Mouse (Mus musculus) embryonic facial prominence, embryonic 11.5 days (tissue): ENCODE results near the gene Cdk17. TPM values are rescaled to one million over a fixed set of nuclear protein-coding genes. Genes with fewer than 3 reads are reported as not detected.
A peak's percentile ranks its signal among the peaks of the same experiment; 100 is the strongest.

Source experiments
- ATAC-seq: fragments of 200-750 bp; cut with Nextera tagmentation; replicated peaks from 2 replicates; pipeline ENCODE4 v1.8.0; 2017; ENCODE audit warnings: low read depth; ENCODE audit not compliant: insufficient number of reproducible peaks, low FRiP score, low TSS enrichment
- DNase-seq: peaks from one replicate; pipeline ENCODE4 v3.0.0-alpha.2; 2015; ENCODE audit warnings: low spot score
- H3K27ac ChIP-seq: fragments of 300-500 bp; sonication (generic); replicated peaks from 2 replicates; pipeline ENCODE4 v1.5.1; 2014; ENCODE audit warnings: mild to moderate bottlenecking, low read depth, low read length, control low read depth
- H3K27me3 ChIP-seq: fragments of 300-500 bp; sonication (generic); 2 replicates; pipeline ENCODE4 v1.6.1; 2014; ENCODE audit warnings: mild to moderate bottlenecking, low read length, moderate library complexity, mixed read lengths; ENCODE audit not compliant: control insufficient read depth, insufficient read depth
- H3K36me3 ChIP-seq: fragments of 300-500 bp; sonication (generic); replicated peaks from 2 replicates; pipeline ENCODE4 v1.6.1; 2014; ENCODE audit warnings: low read depth, mild to moderate bottlenecking, low read length, moderate library complexity, mixed read lengths; ENCODE audit not compliant: control insufficient read depth, insufficient read depth
- H3K4me1 ChIP-seq: fragments of 300-500 bp; sonication (generic); 2 replicates; pipeline ENCODE4 v1.6.1; 2014; ENCODE audit warnings: low read length, mixed read lengths; ENCODE audit not compliant: control insufficient read depth, insufficient read depth
- H3K4me2 ChIP-seq: fragments of 300-500 bp; sonication (generic); 2 replicates; pipeline ENCODE4 v1.6.1; 2014; ENCODE audit warnings: low read depth, mild to moderate bottlenecking, control low read depth, low read length, moderate library complexity
- H3K4me3 ChIP-seq: fragments of 300-500 bp; sonication (generic); 2 replicates; pipeline ENCODE4 v1.5.1; 2014; ENCODE audit warnings: low read depth, low read length, control low read depth
- H3K9ac ChIP-seq: fragments of 300-500 bp; sonication (generic); replicated peaks from 2 replicates; pipeline ENCODE4 v1.6.1; 2014; ENCODE audit warnings: mild to moderate bottlenecking, control low read depth, low read length
- H3K9me3 ChIP-seq: fragments of 300-500 bp; sonication (generic); replicated peaks from 2 replicates; pipeline ENCODE4 v1.6.1; 2016; ENCODE audit warnings: mild to moderate bottlenecking, low read length, inconsistent platforms, mixed read lengths; ENCODE audit not compliant: control insufficient read depth
- WGBS: fragments of 180-500 bp; shearing (Covaris S2); extraction: QIAGEN DNeasy Blood & Tissue Kit; methylation state at CpG from one replicate; pipeline ENCODE4 v1.1.7; 2014; 5-methylcytosine and 5-hydroxymethylcytosine counted together
- microRNA counts: library from miRNA; unstranded; fragments of <30 nt; microRNA quantifications from one replicate; lab custom pipeline; 2016
- microRNA-seq: library from miRNA; unstranded; fragments of <30 nt; microRNA quantifications from one replicate; pipeline ENCODE4, GENCODE M21; 2016; ENCODE audit warnings: borderline number of aligned reads
- polyA plus RNA-seq: library from polyadenylated mRNA; unstranded; fragments of >200 nt; fragmentation: Nextera tagmentation; extraction: Ambion mirVana; gene quantifications from 2 replicates; pipeline ENCODE4 v1.2.1, GENCODE M21; 2014

The Cdk17 gene
- polyA plus RNA-seq, 1 experiment from 2014 or later: 27.8 TPM

DNA sequence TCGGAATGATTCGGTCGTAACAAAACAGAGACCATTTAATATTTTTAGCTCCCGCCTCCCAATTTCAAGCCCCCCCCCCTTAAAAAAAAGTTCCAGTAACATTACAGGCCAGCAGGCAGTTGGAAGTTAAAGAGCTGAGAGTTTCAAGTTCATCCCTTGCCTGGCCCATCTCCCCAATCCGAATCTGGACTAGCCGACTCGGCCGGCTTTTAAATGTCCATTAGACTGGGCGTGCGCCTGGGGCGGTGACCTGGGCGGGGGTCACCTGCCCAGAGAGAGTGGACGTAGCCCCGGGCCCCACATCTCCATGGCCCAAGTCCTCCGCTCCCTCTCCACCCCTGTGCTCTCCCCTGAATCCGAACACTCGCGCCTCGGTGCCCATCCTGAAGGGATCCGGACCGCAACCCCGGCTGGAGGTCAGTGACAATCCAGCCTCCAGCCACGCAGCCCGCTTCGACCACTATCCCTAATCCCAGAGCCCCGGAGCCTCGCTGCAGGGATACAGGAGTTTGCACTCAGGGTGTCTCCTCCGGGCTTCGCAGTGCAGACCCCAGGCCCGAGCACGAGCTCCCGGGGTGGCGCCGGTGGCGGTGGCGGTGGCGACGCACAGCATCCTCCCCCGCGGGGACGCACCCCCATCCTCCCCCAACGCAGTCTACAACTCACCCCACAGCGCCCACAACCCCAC is 149.4 kb downstream of the Cdk17 start:
- no peaks in the 10 kb centered on the region for H3K27me3 ChIP-seq
- peak overlapping the region; percentile 96 for H3K9ac ChIP-seq
- DNase-seq (peak; percentile 54), ATAC-seq (peak; percentile 45; the same call in 1 of the 2 replicates)
- no peaks in the 10 kb centered on the region; the same call in 1 of the 2 replicates for H3K4me1 ChIP-seq
- peak overlapping the region; percentile 82 for H3K4me3 ChIP-seq
- no peaks in the 10 kb centered on the region for H3K9me3 ChIP-seq
- H3K4me2 ChIP-seq: peak overlapping the region; percentile 83
- WGBS: under 1% methylated on average over 43 of the region's 43 CpGs
- peak overlapping the region; percentile 97 for H3K27ac ChIP-seq
- no peaks in the 10 kb centered on the region for H3K36me3 ChIP-seq

DNA sequence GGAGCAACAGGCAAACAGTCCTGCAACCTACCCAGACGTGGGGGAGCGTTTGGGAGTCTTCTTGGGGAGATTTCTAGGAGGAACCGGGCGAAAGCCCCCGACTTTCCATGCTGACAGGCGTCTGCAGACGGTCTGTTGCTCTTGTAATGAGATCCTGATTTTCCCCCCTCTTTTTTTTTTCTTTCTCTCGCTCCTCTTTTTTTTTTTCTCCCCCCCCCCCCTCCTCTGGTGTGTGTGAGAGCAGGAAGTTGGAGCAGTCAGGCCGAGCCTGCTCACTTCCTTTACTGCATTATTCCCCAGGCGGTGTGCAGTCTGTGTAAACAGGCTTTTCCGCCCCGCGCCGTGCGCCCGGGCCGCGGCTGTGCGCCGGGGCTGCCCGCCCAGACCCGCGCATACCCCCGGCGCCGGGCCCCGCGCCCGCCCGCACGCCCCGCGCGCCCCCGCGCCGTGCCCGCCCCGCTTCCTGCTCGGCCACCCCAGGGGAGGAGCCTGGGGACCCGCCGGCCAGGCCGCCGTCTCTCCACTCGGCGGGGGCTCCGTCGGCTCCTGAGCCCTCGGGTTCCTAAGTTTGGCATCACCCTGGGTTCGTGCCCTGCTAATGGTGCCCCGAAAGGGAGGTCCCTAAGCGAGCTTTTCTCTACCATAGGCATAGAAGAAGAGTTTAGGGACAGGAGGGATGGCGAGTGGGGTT is 150.2 kb downstream of the Cdk17 start, which contains the start of gene Elk3:
Elk3 (minus strand) TSS at position 415 of the 691 bp plus-strand sequence.
- Histone ChIP-seq H3K4me1 (no peaks in the 10 kb centered on the region; the same call in 1 of the 2 replicates), H3K27me3 (no peaks in the 10 kb centered on the region), H3K9ac (peak within 1 kb of the TSS; percentile 96), H3K36me3 (no peaks in the 10 kb centered on the region), H3K27ac (peak within 1 kb of the TSS; percentile 97), H3K4me2 (peak within 1 kb of the TSS; percentile 83), H3K4me3 (peak within 1 kb of the TSS; percentile 82), H3K9me3 (no peaks in the 10 kb centered on the region)
- ATAC-seq: peak; percentile 72
- under 1% methylated on average over 49 of the region's 53 CpGs for WGBS
- DNase-seq: peak; percentile 76

DNA sequence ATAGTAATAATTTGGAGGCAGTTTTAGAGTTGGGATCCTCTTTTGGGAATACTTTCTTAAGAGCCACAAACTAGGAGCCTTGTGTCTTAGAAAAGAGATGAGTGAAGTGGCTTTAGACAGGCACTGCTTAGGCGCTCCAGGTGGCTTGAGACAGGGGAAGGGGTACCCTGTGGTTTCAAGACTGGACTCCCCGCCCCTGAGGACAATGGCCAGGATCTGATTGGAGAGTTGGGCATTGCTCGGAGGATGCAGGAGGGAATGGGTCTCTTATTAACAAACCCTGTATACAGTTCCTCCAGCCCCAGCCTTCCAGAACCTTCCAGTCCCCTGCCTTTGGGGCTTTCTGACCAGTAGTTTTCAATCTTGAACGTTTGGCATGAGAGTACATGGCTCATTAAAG is 150.9 kb downstream of the Cdk17 start:
- no peaks in the 10 kb centered on the region for H3K36me3 ChIP-seq
- WGBS: 5% methylated on average over 4 of the region's 4 CpGs
- H3K9ac ChIP-seq: no peak overlapping the region; the same call in 1 of the 2 replicates

More for the DNA sequence above, 150.9 kb downstream of the Cdk17 start:
- Histone ChIP-seq H3K4me2 (no peak overlapping the region; the same call in 1 of the 2 replicates), H3K9me3 (no peaks in the 10 kb centered on the region), H3K27ac (peak overlapping the region; percentile 97; the same call in 1 of the 2 replicates), H3K4me3 (no peak overlapping the region; the same call in 1 of the 2 replicates), H3K27me3 (no peaks in the 10 kb centered on the region), H3K4me1 (no peaks in the 10 kb centered on the region; the same call in 1 of the 2 replicates)
- ATAC-seq (peak; percentile 25; the same call in 1 of the 2 replicates), DNase-seq (peak; percentile 55)

MicroRNAs within 50 kb of the gene (microRNA counts, 519-probe panel; counts per million panel counts)
- microRNA mmu-miR-1931 (lab: Ali Mortazavi, UCI): not detected

Small RNA genes lying within 50 kb of the gene (microRNA-seq; reads per million reads assigned to microRNA genes)
- gene Mir1931: not detected

Other genes with a start within 250 kb of the Cdk17 start
- gene Cfap54, start 79.3 kb upstream of the Cdk17 start, polyA plus RNA-seq: 0.75 TPM in 1 of 2 replicates, not detected in the other
- gene Elk3, start 150.3 kb downstream of the Cdk17 start, polyA plus RNA-seq: 34.0 and 37.2 TPM in 2 replicates